Mouse (Mus musculus) naive thymus-derived CD4-positive, alpha-beta T cell, adult 2 months (primary cell): ENCODE data around the gene Epb41l1.
"Not testable (repeated sequence)": the region's sequence is repeated elsewhere in the genome, so short reads cannot be mapped to it uniquely, and the experiment has no call there.

Source experiments
- DNase-seq: peaks from one replicate; pipeline ENCODE4 v3.0.0-alpha.2; 2011; ENCODE audit warnings: low read depth

The Epb41l1 gene

GRCm38 (mm10) chr2:156420694-156421380, at the start of gene Epb41l1:
TSS of gene Epb41l1 (plus strand) at chr2:156420909.
- DNase-seq = peak; percentile 64

- no peak for DNase-seq
These were observed 43.8 kb upstream of the Epb41l1 start for GRCm38 (mm10) chr2:156376956-156377355.

GRCm38 (mm10) chr2:156379929-156380328, 40.8 kb upstream of the Epb41l1 start:
- DNase-seq = no peak

- no peak for DNase-seq
These were observed 39.4 kb upstream of the Epb41l1 start for GRCm38 (mm10) chr2:156381350-156381749.

- DNase-seq = peak; percentile 71
These were observed 28.1 kb upstream of the Epb41l1 start for GRCm38 (mm10) chr2:156392461-156393154.

- DNase-seq = peak; percentile 21
These were observed 27.4 kb upstream of the Epb41l1 start for GRCm38 (mm10) chr2:156393155-156393828.

- peak; percentile 44 for DNase-seq
These were observed 26.4 kb upstream of the Epb41l1 start for GRCm38 (mm10) chr2:156394282-156394681.

GRCm38 (mm10) chr2:156396096-156396495, 24.6 kb upstream of the Epb41l1 start:
- no peak for DNase-seq

GRCm38 (mm10) chr2:156397988-156398387, 22.7 kb upstream of the Epb41l1 start:
- DNase-seq = no peak

GRCm38 (mm10) chr2:156399485-156399884, 21.2 kb upstream of the Epb41l1 start:
- no peak for DNase-seq

GRCm38 (mm10) chr2:156401331-156401730, 19.4 kb upstream of the Epb41l1 start:
- DNase-seq = peak; percentile 43

- DNase-seq = no peak
These were observed 18.7 kb upstream of the Epb41l1 start for GRCm38 (mm10) chr2:156402036-156402435.

GRCm38 (mm10) chr2:156406987-156407386, 13.7 kb upstream of the Epb41l1 start:
- no peak for DNase-seq

GRCm38 (mm10) chr2:156408168-156408567, 12.5 kb upstream of the Epb41l1 start:
- DNase-seq = no peak

GRCm38 (mm10) chr2:156411348-156411747, 9.4 kb upstream of the Epb41l1 start:
- not testable (repeated sequence) for DNase-seq

- DNase-seq = no peak
These were observed 5.7 kb upstream of the Epb41l1 start for GRCm38 (mm10) chr2:156414996-156415395.

GRCm38 (mm10) chr2:156415674-156416073, 5.0 kb upstream of the Epb41l1 start:
- no peak for DNase-seq

GRCm38 (mm10) chr2:156417194-156417593, 3.5 kb upstream of the Epb41l1 start:
- DNase-seq = no peak

- no peak for DNase-seq
These were observed 2.2 kb upstream of the Epb41l1 start for GRCm38 (mm10) chr2:156418467-156418866.

- DNase-seq = no peak
These were observed 399 bp upstream of the Epb41l1 start for GRCm38 (mm10) chr2:156420327-156420693.

- peak; percentile 64 for DNase-seq
These were observed 837 bp downstream of the Epb41l1 start for GRCm38 (mm10) chr2:156421381-156422110.

GRCm38 (mm10) chr2:156422631-156423030, 1.9 kb downstream of the Epb41l1 start:
- no peak for DNase-seq
